Mouse (Mus musculus): Measurements from ENCODE around the gene Irak2. TPM values are rescaled to one million over a fixed set of nuclear protein-coding genes. Genes with fewer than 3 reads are reported as not detected.

Gene Irak2
- polyA plus RNA-seq, 1 experiment from 2014 or later, result 3.2 TPM

GRCm38 (mm10) chr6:113731296-113731695 lies 93.0 kb downstream of the Irak2 start:
- WGBS, result 92% methylated on average over 3 of the region's 3 CpGs
- Histone ChIP-seq H3K27me3 (no peaks in the 10 kb centered on the region), H3K4me1 (no peaks in the 10 kb centered on the region), H3K4me3 (no peak overlapping the region), H3K9me3 (replicated peaks) (no peaks in the 10 kb centered on the region), H3K4me2 (replicated peaks) (no peak overlapping the region), H3K27ac (no peak overlapping the region), H3K9ac (no peak overlapping the region), H3K36me3 (peaks cover 94% of the 10 kb centered on the region)
- ATAC-seq (ENCODE audit: low FRiP score), result no peak

- H3K27ac ChIP-seq, result no peak overlapping the region
- H3K9me3 ChIP-seq (replicated peaks), result no peaks in the 10 kb centered on the region
- 93% methylated on average over 9 of the region's 9 CpGs for WGBS
- H3K4me3 ChIP-seq, result no peak overlapping the region
- no peaks in the 10 kb centered on the region for H3K27me3 ChIP-seq
- H3K9ac ChIP-seq, result no peak overlapping the region
- H3K4me1 ChIP-seq, result peaks cover 10% of the 10 kb centered on the region
- ATAC-seq (ENCODE audit: low FRiP score), result no peak
- H3K4me2 ChIP-seq (replicated peaks), result no peak overlapping the region
- H3K36me3 ChIP-seq, result peaks cover 54% of the 10 kb centered on the region
These were observed 99.2 kb downstream of the Irak2 start for GRCm38 (mm10) chr6:113737318-113738046.

GRCm38 (mm10) chr6:113740236-113741217 lies 102.3 kb downstream of the Irak2 start, which contains the start of gene Sec13:
Gene Sec13, minus strand, starts transcription at chr6:113740743.
- Histone ChIP-seq H3K27ac (peak within 1 kb of the TSS; percentile 49; the same call in 1 of the 2 replicates), H3K4me1 (peaks cover 10% of the 10 kb centered on the region), H3K27me3 (peaks cover 5% of the 10 kb centered on the region; the same call in 1 of the 2 replicates), H3K4me3 (peak within 1 kb of the TSS; percentile 79), H3K36me3 (peaks cover 29% of the 10 kb centered on the region), H3K4me2 (replicated peaks) (peak within 1 kb of the TSS; percentile 81), H3K9ac (peak within 1 kb of the TSS; percentile 86), H3K9me3 (replicated peaks) (no peaks in the 10 kb centered on the region)
- 8% methylated on average over 41 of the region's 41 CpGs for WGBS
- peak; percentile 90 for ATAC-seq (ENCODE audit: low FRiP score)

DNA sequence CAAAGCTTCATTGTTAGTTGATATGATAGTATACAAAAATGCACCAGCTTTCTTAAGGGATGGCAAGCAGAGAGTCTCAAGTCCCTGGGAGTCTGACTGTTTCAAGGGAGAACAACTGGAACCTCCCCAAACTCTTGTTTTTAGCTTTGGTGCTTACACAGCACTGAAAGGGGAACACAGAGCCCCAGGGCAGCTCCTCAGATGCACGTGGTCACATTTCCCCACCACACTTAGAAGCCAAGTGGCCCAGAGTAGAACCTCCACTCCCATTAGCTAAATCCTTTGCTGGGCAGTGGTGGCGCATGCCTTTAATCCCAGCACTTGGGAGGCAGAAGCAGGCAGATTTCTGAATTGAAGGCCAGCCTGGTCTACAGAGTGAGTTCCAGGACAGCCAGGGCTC lies 103.2 kb downstream of the Irak2 start:
- Histone ChIP-seq H3K4me2 (replicated peaks) (no peak overlapping the region), H3K9me3 (replicated peaks) (no peaks in the 10 kb centered on the region), H3K4me1 (peaks cover 10% of the 10 kb centered on the region), H3K36me3 (peaks cover 20% of the 10 kb centered on the region), H3K27me3 (peaks cover 14% of the 10 kb centered on the region), H3K9ac (no peak overlapping the region), H3K27ac (no peak overlapping the region), H3K4me3 (no peak overlapping the region)
- no peak for ATAC-seq (ENCODE audit: low FRiP score)
- WGBS, result 59% methylated on average over 2 of the region's 2 CpGs

DNA sequence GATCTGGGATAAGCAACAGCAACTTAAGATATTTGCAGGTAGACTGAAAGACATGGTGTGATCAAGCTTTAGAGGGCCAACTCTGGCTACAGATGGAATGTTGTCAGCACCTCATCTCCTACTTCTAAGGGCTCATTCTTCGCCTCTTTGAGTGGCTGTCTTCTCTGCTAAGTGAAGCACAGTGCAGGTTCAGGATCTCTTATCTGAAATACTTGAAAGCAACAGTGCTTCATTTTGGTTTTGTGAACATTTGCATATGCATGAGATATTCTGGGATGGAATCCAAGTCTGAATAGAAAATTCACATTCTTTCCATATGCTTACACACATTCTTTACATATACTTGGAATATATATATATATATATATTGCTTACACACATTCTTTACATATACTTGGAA lies 104.1 kb downstream of the Irak2 start:
- Histone ChIP-seq H3K27ac (no peak overlapping the region), H3K4me1 (peaks cover 10% of the 10 kb centered on the region), H3K4me3 (no peak overlapping the region), H3K36me3 (peaks cover 13% of the 10 kb centered on the region), H3K9ac (no peak overlapping the region), H3K4me2 (replicated peaks) (no peak overlapping the region), H3K27me3 (peaks cover 14% of the 10 kb centered on the region), H3K9me3 (replicated peaks) (no peaks in the 10 kb centered on the region)
- 78% methylated on average over 1 of the region's 1 CpGs for WGBS
- ATAC-seq (ENCODE audit: low FRiP score), result no peak

GRCm38 (mm10) chr6:113743111-113743510 lies 104.8 kb downstream of the Irak2 start:
- no peaks in the 10 kb centered on the region for H3K9me3 ChIP-seq (replicated peaks)
- ATAC-seq (ENCODE audit: low FRiP score), result no peak
- no peak overlapping the region for H3K4me2 ChIP-seq (replicated peaks)
- H3K4me1 ChIP-seq, result peaks cover 10% of the 10 kb centered on the region
- no peak overlapping the region for H3K27ac ChIP-seq
- peaks cover 5% of the 10 kb centered on the region; the same call in 1 of the 2 replicates for H3K36me3 ChIP-seq
- H3K27me3 ChIP-seq, result peaks cover 14% of the 10 kb centered on the region
- no peak overlapping the region for H3K4me3 ChIP-seq
- 73% methylated on average over 1 of the region's 1 CpGs for WGBS
- H3K9ac ChIP-seq, result no peak overlapping the region

Small RNA genes lying within 50 kb of the gene (microRNA-seq; reads per million reads assigned to microRNA genes)
- gene Mir7042, result 0.81 reads per million

Other genes starting within 250 kb of the Irak2 start
- 8.0 and 8.9 TPM in 2 replicates for gene Ttll3, start 249.2 kb upstream of the Irak2 start, polyA plus RNA-seq (2016; fragmentation: Nextera tagmentation; extraction: Ambion mirVana)
- gene Rpusd3, start 219.1 kb upstream of the Irak2 start, polyA plus RNA-seq (2016; fragmentation: Nextera tagmentation; extraction: Ambion mirVana), result 22.0 and 26.1 TPM in 2 replicates
- not detected in 2 replicates for gene Cidec, start 202.7 kb upstream of the Irak2 start, polyA plus RNA-seq (2016; fragmentation: Nextera tagmentation; extraction: Ambion mirVana)
- 69.2 and 71.3 TPM in 2 replicates for gene Jagn1, start 195.9 kb upstream of the Irak2 start, polyA plus RNA-seq (2016; fragmentation: Nextera tagmentation; extraction: Ambion mirVana)
- gene Il17re, start 180.0 kb upstream of the Irak2 start, polyA plus RNA-seq (2016; fragmentation: Nextera tagmentation; extraction: Ambion mirVana), result 0.74 and 1.1 TPM in 2 replicates
- gene Il17rc, start 167.0 kb upstream of the Irak2 start, polyA plus RNA-seq (2016; fragmentation: Nextera tagmentation; extraction: Ambion mirVana), result 5.4 and 6.0 TPM in 2 replicates
- 47.5 and 54.3 TPM in 2 replicates for gene Creld1, start 155.2 kb upstream of the Irak2 start, polyA plus RNA-seq (2016; fragmentation: Nextera tagmentation; extraction: Ambion mirVana)
- gene Prrt3, start 136.5 kb upstream of the Irak2 start, polyA plus RNA-seq (2016; fragmentation: Nextera tagmentation; extraction: Ambion mirVana), result 2.8 and 3.7 TPM in 2 replicates
- 91.6 and 94.0 TPM in 2 replicates for gene Emc3, start 106.8 kb upstream of the Irak2 start, polyA plus RNA-seq (2016; fragmentation: Nextera tagmentation; extraction: Ambion mirVana)
- 8.8 and 10.4 TPM in 2 replicates for gene Fancd2, start 106.8 kb upstream of the Irak2 start, polyA plus RNA-seq (2016; fragmentation: Nextera tagmentation; extraction: Ambion mirVana)
- 0.22 and 0.27 TPM in 2 replicates for gene Fancd2os, start 37.8 kb upstream of the Irak2 start, polyA plus RNA-seq (2016; fragmentation: Nextera tagmentation; extraction: Ambion mirVana)
- gene Brk1, start 33.7 kb upstream of the Irak2 start, polyA plus RNA-seq (2016; fragmentation: Nextera tagmentation; extraction: Ambion mirVana), result 201 and 207 TPM in 2 replicates
- gene Vhl, start 14.5 kb upstream of the Irak2 start, polyA plus RNA-seq (2016; fragmentation: Nextera tagmentation; extraction: Ambion mirVana), result 62.7 and 63.1 TPM in 2 replicates
- 0.81 and 1.0 TPM in 2 replicates for gene Tatdn2, start 58.6 kb downstream of the Irak2 start, polyA plus RNA-seq (2016; fragmentation: Nextera tagmentation; extraction: Ambion mirVana)
- gene Ghrl, start 81.4 kb downstream of the Irak2 start, polyA plus RNA-seq (2016; fragmentation: Nextera tagmentation; extraction: Ambion mirVana), result 0.49 and 0.99 TPM in 2 replicates
- 235 and 238 TPM in 2 replicates for gene Sec13, start 102.3 kb downstream of the Irak2 start, polyA plus RNA-seq (2016; fragmentation: Nextera tagmentation; extraction: Ambion mirVana)